Mouse (Mus musculus) layer of hippocampus, adult 8-10 months (tissue): ENCODE measurements at regions not wholly inside any gene's neighbourhood (a gene's known extent, or its start where the extent isn't known, plus 50 kb on each side); places are given as distances from the start of the nearest gene placed in this dataset.
A peak's percentile ranks its signal among the peaks of the same experiment; 100 is the strongest.

Experiments
- DNase-seq, 2 experiments: peaks; one replicate each; pipeline ENCODE4 v3.0.0; 2022; ENCODE audit warnings: low spot score in 2 of 2

DNA sequence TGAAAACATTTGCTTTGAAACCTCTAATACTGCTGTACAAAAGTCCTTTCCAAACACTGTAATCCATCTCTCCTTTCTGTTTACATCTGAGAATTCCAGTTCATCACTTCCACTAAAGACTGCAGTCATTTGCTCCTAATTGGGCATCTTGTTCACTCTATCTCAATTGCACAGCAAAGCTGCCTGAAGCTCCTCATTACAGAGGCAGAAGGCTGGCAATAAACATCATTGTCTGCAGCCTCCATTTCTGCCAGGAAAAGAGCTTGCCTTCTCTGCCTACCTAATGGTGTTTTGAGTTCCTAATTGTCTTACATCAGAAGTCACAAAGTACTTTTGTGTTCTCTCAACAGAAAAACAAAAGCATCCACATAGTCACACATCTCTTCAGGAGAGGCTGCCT lies 207.7 kb downstream of the Kcnj2 start:
- DNase-seq: no peak

DNA sequence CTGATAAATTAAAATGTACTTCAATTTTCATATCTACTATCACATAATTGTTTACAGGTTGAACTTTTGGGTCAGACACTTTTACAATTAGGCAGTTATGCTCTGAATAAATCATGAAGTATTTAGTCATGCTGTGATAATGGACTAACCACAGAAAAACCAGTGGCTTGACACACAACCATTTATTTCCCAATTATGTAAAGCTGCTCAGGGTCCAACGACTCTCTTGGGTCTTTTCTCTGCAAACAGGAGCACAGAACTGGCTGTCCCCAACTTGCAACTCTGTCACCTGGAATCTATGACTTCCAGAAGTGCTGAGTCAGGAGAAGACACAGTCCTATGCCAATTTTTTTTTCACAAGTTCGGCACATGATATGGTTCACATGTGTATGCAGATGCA lies 214.8 kb downstream of the Kcnj2 start:
- DNase-seq: no peak

DNA sequence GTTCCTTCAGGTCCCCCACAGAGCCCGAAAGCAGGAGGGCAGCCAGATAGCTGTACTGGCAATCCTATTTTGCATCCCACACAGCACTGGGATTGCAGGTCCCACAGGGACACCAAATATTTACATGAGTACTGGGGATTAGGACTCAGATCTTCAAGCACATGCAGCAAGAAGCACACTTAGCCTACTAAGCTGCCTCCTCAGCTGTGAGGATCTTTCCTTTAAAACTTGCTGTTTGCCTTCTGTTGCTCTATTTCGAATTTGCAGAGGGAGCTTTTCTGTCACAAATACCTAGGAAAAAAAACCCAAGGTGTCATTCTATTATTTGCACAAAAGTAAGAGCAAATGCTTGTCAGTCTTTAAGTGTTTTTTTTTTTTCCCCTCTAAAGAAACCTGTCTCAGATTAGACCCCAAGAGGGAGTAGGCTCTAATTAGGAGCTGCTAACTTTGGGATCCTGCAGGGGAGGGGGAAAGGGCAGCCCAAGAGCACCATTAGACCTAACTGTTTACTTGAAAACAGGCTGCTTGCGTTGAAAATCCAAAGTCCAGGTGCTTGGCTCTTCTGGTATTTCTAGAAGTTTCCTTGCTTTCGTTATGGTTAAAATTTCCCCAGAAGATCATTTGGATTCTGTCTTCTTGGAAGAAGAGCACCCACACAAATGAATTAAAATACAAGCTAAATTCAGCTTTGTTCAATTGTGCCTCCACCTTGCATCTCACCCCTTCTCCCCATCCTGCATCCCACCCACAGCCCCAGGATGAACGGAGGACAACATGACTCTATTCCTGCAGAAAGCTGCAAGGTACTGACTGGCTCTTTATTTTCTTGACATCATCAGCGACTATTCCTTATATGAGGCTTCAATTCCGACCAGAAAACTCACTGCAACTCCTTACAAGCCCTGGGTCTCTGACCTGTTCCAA lies 215.5 kb downstream of the Kcnj2 start:
- DNase-seq: no peak

DNA sequence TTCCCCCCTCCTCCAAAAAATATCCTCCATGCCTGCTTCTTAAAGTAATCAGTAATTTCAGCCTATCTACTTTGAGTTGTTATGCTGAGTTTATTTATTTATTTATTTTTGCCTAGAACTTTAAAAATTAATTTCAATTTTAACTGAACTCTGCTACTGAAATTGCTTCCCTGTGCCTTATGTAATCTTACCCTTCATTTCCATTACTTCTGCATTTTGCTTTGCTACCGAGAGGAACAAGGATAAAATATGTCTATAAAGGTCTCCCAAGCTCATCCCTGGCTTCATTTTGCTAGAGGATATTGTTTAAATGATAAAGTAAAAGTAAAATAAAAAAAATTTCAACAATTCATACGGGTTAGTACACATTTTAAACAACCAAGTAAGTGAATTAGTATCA lies 216.3 kb downstream of the Kcnj2 start:
- DNase-seq: no peak

DNA sequence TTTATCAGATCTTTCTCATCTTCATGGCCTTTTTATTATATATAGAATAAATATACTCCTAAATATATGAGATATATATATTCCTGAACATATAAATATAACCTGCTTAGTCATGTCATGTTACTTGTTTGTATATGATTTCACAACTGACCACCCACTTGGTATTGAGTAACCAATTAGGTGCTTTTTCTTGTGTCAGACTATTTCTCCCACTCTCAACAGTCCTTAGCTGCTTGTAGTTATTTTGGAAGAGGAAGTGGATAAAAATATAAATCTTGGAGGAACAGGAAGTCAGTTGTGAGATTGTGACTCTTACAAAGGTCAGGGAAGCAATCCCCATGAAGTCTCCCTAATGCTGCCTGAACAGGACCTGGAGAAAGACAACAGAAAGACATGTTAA lies 224.6 kb downstream of the Kcnj2 start:
- DNase-seq: no peak

DNA sequence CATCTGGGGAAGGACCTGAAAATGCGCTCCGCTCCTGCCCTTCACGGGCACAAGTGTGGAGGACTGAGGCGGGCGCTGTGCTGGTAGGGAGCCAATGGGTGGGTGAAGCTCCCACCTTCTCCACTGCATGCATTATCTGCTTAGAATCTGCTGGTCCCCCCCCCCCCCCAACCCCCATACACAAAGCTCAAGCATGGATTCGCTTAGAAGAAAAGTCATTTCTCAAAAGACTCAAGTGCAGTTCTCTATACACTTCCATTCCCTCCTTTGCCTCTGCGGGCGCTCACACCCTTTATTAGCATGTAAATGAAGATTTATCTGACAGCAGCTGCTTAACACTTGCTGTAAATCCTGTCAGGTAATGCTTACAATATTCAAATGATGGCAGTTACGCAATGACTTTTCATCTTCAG lies 230.4 kb downstream of the Kcnj2 start:
- no peak for DNase-seq

DNA sequence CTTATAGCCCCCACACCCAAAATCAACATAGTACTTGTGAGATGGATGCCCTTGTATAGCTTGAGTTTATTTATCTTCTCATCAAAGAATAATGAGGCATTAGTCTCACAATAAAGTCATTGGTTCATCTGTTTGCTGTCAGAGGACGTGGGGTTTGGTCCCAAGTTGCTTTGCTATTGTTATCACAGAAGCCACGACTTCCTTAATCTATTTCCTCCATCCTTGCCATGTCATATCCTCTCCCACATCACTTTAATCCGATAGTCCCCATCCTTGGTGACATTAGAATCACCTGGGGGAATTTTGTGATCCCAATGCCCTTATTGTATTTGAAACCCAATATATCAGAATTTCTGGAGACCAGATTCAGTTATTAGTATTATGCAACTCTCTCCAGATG lies 246.8 kb downstream of the Kcnj2 start:
- no peak for DNase-seq

DNA sequence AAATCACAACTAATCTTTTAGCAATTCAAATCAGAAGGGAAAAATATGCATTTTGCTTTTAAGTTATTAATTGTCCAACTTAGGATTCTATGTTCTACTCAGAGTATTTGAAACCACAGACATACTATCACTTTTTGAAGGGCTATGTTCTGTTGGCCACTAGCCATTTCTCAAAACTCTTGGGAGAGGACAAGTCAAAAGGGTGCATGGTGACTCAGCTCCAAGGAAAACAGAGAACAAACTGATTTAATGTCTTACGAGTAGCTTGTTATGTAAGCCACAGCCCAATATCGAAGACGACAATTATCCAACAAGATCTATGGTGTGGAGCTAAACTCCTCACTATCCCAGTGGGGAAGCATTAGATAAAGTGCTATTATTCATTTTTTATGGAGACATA lies 247.6 kb downstream of the Kcnj2 start:
- no peak for DNase-seq

DNA sequence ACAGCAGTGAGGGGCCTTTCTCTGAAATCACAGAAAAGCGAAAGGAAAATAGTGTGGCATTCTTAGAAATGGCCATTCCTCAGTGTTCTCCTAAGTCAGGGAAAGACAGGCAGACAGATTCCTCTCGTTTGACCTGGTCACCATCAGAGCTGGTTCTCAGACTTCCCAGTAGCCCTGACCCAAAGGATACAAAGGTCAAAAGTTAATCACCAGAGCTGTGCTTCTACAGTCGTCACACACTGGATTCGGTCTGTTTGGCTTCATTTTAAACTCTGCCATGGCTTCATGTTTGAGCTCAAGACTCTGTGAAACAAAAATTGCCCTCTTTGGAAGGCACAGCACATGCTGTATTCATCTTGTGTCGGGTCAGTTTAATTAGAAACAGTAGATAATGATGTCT lies 255.6 kb downstream of the Kcnj2 start:
- DNase-seq: no peak

DNA sequence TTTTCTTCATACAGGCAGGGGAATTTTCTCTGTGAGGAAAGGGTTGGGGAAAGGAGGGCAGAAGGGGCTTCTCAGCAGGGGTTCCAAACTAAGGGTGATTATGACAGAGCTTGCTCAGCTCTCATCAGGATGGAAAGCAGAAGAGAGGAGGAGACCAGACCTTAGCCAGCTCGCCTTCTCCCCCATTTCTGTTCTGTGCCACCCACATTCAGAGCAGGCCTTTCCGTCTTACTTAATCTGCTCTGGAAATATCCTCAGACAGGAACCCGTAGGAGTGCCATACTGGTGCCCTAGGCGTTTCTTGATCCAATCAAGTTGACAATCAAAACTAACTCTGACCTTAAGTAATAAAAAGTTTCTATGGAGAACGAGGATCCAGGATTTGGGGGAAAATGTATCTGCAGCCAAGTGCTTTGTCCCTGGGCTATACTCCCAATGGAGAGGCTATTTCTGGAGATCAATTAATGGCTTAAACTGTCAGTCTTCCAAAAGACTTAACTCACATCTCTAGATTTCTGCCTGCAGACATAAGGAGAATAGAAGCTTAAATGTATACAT lies 258.6 kb downstream of the Kcnj2 start:
- no peak for DNase-seq

DNA sequence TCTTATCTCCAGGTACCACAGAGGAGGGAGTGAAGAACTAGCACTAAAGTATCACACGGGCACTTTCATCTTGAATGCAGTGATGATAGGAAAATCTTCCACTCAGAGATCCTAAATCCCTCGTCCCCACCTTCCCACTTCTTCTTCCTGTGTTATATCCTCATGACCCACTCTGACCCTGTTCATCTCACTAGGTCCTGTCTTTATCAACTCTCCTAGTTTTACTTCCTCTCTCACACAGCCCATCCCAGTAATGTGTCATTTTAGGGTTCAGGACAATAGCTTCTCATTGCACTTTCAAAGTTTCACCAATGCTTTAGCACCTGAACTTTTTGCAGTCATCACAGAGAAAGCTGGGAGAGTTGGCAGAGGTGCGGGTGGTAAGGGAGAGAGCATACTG lies 261.0 kb downstream of the Kcnj2 start:
- DNase-seq: no peak

DNA sequence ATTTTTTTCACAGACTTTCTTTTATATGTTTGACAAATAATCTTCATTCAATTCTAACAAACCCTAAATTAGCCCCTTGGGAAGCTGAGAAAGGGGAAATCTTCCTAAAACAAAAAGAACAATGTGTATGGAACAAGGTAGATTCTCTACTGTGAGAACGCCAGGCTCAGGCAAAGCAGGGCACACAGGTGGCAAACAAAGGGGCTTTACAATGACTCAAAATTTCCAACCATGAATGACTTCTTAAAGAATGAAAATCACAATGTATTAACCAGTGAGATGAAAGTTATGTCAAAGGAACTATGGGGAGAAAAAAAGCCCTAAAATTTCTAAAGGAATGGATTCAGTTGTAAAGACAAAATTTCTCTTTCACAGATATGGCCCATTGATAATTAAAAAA lies 262.3 kb downstream of the Kcnj2 start:
- no peak for DNase-seq

DNA sequence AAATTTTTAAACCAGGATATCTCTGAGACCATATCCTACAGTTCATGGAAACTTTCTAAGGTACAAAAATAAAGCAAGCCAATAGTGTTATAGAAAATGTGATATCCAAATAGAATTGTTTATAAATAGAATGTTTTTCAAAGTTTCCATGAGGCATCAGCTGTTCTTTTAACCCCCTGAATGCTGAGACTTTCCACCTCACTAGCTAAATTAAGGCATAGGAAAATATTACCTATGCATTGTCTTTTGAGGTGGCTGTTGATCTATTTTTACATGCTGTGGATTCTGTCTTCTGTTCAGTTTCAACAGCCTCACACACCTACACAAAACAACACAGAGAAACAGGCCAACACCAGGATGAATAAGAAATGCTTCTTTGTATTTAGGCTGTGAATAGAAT lies 265.6 kb downstream of the Kcnj2 start:
- DNase-seq: no peak

DNA sequence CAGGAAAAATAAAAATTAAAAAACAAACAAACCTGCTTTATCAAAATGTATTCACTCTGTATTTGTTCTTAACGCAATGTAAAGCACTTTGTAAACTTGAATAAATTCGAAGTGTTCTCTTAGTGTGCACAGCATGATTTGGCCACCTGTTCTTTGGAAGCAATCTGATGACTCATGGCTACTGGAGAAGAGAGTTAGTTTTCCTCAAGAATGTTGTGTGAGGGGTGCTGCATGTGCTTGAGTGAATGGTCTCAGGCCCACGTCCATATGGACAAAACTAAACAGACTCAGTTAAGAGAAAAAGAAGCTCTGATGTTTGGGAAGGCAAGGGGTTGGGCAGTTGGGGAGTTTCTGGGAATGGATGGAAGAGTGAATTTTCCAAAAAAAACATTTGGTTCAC lies 267.1 kb downstream of the Kcnj2 start:
- peak in 1 of 2 experiments; percentile 17 for DNase-seq

DNA sequence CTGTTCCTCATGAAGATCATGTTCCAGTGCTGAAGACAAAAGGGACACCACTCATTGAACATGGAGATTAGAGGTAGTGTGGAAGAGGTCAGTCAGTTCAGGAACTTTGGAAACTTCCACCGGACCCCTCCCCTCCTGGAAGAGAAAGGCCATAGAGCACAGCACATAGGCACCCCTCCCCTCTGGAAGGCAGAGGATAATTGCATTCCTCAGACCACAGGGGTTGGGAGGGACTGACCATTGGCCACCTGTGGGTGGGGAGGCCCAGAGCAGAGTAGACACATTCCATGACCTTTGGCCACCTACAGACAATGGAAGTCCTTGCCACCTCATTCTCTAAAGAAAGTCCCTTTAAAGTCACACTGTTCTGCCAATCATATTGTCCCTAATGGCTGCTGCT lies 281.6 kb downstream of the Kcnj2 start:
- DNase-seq: no peak

DNA sequence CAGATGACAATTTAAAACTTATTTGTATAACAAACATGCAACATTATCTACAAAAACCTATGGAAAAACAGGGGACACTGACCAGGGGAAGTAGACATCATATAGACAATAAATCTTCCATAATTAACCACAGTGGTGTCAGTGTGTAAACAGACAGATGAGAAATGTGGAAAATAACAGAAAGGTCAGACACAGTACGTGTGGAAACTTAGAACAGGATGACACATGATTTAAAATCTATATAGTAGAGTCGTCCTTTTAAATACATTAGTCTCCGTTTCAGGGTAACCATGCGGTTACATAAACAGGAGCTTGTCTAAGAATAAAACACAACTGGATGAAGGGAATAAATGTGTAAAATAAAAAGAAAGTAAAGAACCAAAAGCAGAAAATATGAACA lies 284.1 kb downstream of the Kcnj2 start:
- no peak for DNase-seq

DNA sequence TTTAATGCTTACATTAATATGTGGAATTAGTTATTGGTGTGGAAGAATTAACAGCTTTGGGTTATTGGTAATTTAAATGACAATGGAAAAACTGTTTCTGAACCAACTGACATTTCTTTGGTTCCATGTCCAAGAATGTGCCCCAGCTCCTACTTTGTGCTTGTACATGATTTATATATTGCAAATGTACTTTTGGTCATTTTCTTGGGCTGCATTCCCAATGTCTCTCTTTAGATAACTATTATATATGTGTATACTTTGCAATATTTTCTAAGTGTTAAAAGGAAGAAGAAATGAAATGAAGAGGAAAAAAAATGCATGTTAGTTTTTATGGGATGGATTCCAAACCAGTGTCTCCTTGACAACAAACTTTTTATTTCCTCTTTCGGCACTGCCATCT lies 297.4 kb downstream of the Kcnj2 start:
- no peak for DNase-seq

DNA sequence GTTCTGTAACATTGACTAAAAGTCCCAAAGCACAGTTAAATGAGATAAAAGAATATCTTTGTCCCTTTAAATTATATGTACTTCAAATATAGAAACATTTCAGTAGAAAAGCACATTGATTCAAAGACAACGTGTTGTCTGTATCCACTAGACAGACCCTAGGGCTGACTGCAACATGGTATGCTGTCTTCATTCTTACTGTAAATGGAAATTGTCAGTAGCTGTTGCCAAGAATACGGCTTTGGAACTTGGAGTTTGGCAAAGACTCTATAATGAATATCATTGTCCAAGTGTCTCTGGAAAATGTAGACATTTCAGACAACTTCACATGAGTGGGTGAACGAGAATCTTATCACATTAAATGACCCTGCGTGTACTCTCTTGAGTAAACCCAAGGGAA lies 311.2 kb downstream of the Kcnj2 start:
- DNase-seq: no peak

DNA sequence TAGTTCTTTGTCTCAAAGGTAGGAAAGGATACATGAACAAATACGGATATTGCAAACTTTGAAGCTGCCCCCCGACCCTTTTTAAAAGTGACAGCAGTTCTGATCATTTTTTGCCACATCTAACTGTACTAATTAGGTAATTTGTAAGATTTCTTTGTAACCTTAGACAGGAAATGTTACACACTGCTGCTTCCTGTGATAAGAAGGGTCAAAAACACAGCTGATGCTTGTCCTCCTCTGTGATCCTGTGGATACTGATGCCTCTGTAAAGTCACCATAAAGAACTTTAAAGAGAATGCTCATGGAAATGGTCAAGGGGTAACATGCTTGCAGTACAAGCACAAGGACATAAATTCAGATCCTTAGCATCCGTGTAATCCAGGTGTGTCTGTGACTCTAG lies 313.9 kb downstream of the Kcnj2 start:
- DNase-seq: no peak

DNA sequence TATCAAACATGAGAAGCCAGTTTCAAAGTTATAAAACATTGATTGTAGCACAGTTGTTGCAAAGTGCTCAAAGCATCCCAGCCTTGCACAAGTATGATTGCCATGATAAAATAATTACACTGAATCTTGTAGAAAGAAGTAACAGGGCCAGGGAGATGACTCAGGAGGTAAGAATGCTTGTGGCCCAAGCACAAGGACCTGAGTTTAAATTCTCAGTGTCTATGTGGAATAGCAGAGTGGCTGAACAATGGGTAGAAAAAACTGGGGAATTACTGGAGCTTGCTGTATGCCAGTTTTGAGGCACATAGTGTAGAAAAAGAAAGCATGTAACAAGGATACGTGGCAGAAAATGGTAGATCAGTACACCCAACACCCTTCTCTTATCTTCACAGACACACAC lies 332.7 kb downstream of the Kcnj2 start:
- DNase-seq: no peak

DNA sequence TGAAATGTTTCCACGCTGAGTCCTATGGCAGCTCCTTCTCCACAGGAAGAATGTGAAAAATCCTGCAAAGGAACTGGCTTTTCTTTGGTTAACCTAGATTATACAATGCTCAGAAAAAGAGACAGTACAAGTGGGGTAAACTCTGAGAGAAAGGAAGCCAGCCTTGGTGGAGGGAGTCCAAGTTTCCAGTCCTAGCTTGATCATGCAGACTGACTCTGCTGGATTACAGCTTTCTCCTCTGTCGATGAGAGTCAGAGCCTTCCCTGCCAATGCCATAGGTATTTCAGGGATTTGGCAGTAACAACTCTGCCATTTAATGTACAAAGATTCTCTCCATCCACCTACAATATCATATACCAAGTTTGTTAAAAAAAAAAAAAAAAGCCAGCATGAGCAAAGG lies 343.3 kb downstream of the Kcnj2 start:
- no peak for DNase-seq

DNA sequence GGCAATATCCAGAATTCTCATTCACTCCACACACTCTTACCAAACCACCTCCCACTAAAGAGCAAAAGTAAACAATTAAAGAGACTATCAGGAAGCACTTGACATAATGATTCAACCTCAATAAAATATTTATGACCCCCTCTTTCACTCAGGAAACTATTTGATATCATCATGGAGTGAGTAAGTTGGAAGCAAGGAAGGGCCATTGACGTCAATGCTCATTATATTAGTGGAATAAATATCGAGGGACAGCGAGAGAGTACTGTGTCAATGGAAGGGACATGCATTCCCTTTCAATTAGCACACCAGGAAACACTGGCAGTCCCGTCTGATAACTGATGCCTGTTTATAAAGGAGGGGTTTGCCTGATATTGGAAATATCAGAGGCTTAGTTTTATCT lies 358.9 kb downstream of the Kcnj2 start:
- no peak for DNase-seq

DNA sequence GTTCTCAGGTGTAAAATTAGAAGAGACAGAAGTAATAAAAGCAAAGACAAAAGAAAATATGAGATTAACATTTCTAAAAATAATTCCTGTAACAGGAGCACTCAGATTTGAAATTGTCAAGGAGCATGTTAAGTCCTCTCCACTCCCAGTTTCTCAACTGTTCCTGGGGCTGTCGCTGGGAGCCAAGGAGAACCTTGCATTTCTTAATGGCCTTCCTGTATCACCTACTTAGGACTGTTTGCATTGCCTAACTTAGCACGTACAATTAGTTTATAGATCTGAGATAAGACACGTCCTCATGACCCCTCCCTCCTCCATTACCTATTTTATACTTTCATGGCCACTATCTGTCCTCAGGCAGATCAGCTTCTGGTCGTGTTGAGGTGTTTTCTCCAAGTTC lies 360.8 kb downstream of the Kcnj2 start:
- no peak for DNase-seq
